Mouse (Mus musculus): Measurements from ENCODE around the gene Cyp2b23. TPM values are rescaled to one million over a fixed set of nuclear protein-coding genes. Genes with fewer than 3 reads are reported as not detected.
"Not testable (repeated sequence)": the region's sequence is repeated elsewhere in the genome, so short reads cannot be mapped to it uniquely, and the experiment has no call there.

Cyp2b23 gene
- total RNA-seq (2021): not detected
- long read RNA-seq, experiment 1: 0 reads
- long read RNA-seq, experiment 2: 0 reads

DNA sequence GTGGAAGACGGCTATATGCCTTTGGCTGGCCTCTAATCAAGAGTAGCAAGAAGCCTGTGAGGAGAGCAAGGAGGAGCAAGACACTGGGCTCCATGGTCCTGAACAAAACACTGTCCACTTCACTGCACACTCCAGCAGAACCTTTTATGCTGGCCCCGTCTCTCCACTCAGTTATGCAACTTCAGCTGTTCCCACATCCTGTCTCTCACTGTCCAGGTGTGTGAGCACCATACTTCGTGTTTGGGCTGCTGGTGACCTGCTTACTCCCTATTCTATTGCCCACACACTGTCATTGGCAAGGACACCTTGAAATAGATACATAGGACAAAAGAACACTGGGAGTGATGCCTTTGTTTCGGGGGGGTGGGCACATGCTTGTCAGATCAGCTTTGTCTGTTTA, at the start of gene Cyp2b23:
Gene Cyp2b23, minus strand, starts transcription at position 101 of the 400 bp plus-strand sequence.
- intact Hi-C loops (cut with DNase I): no loop called here
- DNase-seq: no peak

DNA sequence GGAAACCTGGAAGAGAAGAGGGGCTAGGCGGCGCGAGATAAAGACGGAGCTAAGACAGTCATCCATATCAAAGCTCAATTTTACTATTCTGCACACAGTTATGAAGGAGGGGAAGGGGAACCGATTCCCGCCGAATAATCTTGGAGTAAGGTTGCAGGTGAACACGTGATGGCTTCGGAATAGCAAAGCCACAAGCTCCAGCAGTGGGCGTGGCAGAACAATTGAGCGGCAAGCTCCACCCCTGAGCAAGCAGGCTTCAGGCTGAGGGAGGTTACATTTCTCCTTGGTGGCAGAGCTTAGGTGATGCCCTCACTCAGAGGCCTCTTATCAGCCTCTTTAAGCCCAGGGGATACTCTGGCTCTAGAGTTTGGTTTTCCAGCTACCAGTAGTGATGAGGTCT, 24.8 kb upstream of the Cyp2b23 start:
- DNase-seq: no peak
- intact Hi-C loops (cut with DNase I): no loop called here

DNA sequence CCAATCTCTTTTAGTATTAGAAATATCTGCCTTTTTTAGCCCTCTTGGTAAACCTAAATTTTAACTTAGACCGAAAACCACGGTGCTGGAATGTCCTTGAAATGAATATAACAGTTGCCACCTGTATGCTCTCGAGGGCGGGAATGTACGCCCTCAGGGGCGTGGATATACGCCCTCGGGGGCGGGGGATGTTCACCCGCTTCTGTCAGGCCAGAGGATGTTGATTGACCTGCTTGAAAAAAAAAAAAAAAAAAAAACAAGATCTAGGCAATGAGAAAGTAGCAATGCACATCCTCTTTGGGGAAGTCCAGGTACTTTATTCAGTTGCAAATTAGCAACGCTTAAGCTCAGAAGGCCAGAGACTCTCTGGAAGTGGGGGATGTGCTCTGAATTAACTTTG, 20.8 kb upstream of the Cyp2b23 start:
- intact Hi-C loops (cut with DNase I): no loop called here
- no peak for DNase-seq

DNA sequence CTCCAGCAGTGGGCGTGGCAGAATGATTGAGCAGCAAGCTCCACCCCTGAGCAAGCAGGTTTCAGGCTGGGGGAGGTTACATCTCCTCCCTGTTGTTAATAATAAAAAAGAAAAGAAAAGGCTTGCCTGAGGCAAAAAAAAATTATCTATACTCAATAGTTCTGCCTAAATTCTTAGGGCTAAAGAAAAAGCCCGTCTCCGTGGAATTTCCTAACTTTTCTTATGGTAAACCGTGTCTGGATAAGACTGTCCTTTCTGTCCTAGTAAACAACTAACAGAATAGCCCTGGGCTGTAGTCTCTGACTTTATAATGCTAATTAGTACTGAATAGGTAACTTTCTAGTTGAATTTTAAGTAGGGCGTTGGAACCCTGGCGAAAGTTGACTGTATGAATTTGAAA, 20.0 kb upstream of the Cyp2b23 start:
- intact Hi-C loops (cut with DNase I): not testable (repeated sequence)

DNA sequence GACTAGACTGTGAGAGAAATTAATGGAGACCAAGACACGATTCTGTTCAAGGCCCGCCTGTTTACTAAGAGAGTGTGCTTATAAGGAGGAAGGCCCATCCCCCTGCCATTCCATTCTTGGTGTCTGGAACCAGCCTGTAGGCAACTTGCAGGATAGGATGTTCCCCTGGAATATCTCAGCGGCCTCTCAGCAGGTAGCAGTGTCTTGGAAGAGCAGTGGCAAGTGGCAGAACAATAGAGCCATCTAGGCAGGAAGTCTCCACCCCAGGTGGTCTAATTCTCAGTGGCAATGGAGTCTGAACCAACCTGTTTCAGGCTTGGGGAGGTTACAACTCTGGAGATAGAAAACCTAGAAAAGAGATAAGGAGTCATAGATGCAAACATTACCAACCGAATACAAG, 13.9 kb upstream of the Cyp2b23 start:
- DNase-seq: no peak

More for the DNA sequence above, 20.0 kb upstream of the Cyp2b23 start:
- DNase-seq: not testable (repeated sequence)

DNA sequence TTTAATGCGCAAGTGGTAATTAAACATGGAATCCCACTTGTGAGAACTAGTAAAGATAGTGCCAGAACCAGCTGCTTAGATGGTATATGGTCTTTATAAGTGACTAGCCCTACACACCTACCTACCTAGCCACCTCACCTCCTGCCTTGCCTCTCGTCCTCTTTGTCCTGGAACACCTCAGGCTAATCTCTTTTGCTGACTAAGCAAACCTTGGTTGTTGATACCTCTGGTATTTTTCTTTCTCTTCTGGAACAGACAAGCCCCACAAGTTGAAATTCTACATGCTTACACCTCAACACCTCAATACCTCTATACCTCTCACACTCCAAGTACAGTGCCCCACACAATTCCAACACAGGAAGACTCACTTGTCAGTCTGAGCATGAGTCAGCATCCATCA, 524 bp downstream of the Cyp2b23 start:
- intact Hi-C loops (cut with DNase I): no loop called here
- DNase-seq: no peak

More for the DNA sequence above, 13.9 kb upstream of the Cyp2b23 start:
- intact Hi-C loops (cut with DNase I): no loop called here

DNA sequence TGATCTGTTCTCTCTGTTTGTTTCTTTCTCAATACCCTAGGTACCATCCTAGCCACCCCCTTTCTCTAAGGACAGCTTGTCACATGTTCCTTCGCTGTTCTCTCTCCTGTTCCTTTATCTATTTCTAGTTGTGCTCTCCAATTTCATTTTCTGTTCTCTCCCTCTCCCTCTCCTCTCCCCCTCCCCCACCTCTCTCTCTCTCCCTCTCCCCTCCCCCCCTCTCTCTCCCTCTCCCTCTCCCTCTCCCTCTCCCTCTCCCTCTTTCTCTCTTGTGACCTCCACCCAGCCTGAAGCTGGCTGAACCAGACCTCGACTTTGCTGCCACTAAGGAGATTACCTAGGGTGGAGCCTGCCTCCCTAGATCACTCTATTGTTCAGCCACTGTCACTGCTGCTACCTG, 18.8 kb downstream of the Cyp2b23 start:
- DNase-seq; intact Hi-C loops (cut with DNase I): not testable (repeated sequence)

DNA sequence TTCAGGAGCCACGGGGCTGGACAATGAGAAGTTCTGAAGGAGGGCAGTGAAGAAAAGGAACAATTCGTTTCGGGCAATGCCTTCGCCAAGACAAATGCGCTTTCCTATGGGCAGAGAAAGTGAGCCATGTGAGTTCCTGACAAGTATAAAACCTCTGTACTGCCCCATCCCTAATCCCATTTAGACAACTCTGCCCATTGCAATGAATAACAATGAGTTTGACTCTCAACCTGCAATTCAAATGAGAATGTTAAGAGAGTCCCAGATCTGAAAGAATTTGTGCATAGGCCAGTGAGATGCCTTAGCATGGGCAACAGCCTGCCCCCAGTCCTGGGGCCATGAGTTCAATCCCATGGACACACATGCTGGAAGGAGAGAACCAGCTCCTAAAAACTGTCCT, 20.2 kb downstream of the Cyp2b23 start:
- no peak for DNase-seq
- intact Hi-C loops (cut with DNase I): no loop called here

DNA sequence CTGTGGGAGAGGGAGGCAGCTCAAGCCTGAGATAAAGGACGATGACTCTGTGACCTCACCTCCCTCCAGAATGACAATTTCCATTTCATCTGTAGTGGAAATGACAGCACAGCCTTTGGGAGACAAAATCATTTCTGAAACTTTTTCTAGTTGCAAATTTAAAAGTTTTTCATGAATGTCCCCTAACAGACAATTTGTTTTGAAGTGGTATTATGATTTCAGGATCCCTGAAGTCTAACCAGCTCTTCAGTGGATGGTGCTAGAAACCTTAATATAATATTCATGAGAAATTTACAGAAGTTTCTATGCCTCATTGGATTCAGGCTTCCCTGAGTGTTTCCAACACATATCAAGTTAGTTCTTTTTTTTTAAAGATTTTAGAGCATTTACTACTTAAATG, 67.9 kb downstream of the Cyp2b23 start, which contains the start of gene Vmn1r185:
Gene Vmn1r185, minus strand, starts transcription at position 101 of the 400 bp plus-strand sequence.
- DNase-seq; intact Hi-C loops (cut with DNase I): not testable (repeated sequence)

Other genes with a start within 250 kb of the Cyp2b23 start
- not detected for gene Nlrp9a, start 151.4 kb downstream of the Cyp2b23 start, total RNA-seq (2021)
- not detected for gene Vmn1r185, start 68.0 kb downstream of the Cyp2b23 start, total RNA-seq (2021)
- gene Cyp2b19, start 70.7 kb upstream of the Cyp2b23 start, total RNA-seq (2021): not detected
- gene Cyp2g1, start 122.5 kb upstream of the Cyp2b23 start, total RNA-seq (2021): not detected
- not detected for gene Cyp2a5, start 148.9 kb upstream of the Cyp2b23 start, total RNA-seq (2021)